In the genomic region with DNA sequence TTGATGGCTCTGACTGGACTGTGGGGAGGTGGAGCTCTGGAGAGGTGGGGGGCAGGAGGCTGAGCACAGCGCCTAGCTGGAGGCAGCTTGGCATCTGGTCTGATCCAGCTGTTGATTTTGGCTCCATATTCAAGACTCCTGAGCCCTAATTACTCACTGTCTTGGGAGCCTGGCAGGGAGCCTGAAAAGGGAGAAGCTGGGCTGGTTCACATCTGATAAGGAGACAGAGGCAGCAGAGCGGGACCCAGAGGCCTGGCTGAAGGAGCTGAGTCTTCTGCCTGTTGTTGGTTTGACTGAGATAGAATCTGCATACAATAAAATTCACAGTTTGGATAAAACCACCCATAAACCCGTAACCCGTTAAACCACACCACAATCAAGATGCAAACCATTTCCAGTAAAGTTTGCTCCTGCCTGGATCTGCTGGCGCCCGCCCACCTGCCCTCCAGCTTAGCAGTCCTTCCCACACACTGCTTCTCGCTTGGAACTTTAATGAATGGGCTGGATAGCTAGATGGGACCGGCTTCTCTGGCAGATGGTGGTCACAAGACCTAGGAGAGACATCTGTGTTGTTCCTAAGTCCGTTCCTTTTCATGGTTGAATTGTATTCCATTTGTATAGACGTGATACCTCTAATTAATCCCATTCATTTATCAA, we compare ENCODE assay signal across 8 mouse cellular contexts. TPM values are rescaled to one million over a fixed set of nuclear protein-coding genes. Genes with fewer than 3 reads are reported as not detected.
A peak's percentile ranks its signal among the peaks of the same experiment; 100 is the strongest.
DNase-seq lines count a peak whose midpoint lies in the region; ATAC-seq and TF ChIP-seq lines count a peak whose summit lies in the region.

No protein-coding gene starts in this region.

- no peaks in the 10 kb centered on the region for H3K9me3 ChIP-seq in liver, embryonic 11.5 days (ENCODE audit: control insufficient read depth, low read length)
- no peaks in the 10 kb centered on the region for H3K9me3 ChIP-seq in lung, embryonic 16.5 days (ENCODE audit: control insufficient read depth, low read length)

- H3K27ac ChIP-seq in liver, embryonic 11.5 days (ENCODE audit: low read depth, low read length): no peak overlapping the region
- H3K27ac ChIP-seq in lung, embryonic 16.5 days (ENCODE audit: low read length): peak overlapping the region; percentile 56

- H3K4me1 ChIP-seq in liver, embryonic 11.5 days (replicated peaks; ENCODE audit: control insufficient read depth, insufficient read depth, low read length): 0 out of 2 replicates have a peak, but pooled peaks cover under 1% of the 10 kb centered on the region
- peaks cover 52% of the 10 kb centered on the region for H3K4me1 ChIP-seq in lung, embryonic 16.5 days (replicated peaks; ENCODE audit: control insufficient read depth, insufficient read depth, low read length)

- no peak overlapping the region for H3K4me2 ChIP-seq in liver, embryonic 11.5 days
- H3K4me2 ChIP-seq in lung, embryonic 16.5 days (ENCODE audit: low read depth, low read length): no peak overlapping the region

- no peak for TF ChIP-seq CTCF in brain, embryonic 14.5 days (IDR thresholded peaks at IDR 0.05; ENCODE audit: borderline replicate concordance, extremely low read depth, insufficient read depth, insufficient read length)

- peak; percentile 22 for DNase-seq in liver
- DNase-seq in liver, embryonic 11.5 days (ENCODE audit: low spot score): no peak
- peak; percentile 55 for DNase-seq in brain, embryonic 14.5 days (ENCODE audit: low read depth)
- peak; percentile 42 for DNase-seq in heart, postnatal 25 days (ENCODE audit: low spot score)
- DNase-seq in urinary bladder, postnatal 25 days (ENCODE audit: low spot score): peak; percentile 60
- no peak for DNase-seq in thymus, adult 18-20 months

- no peak overlapping the region for H3K9ac ChIP-seq in liver, embryonic 11.5 days (ENCODE audit: low read depth, low read length)
- no peak overlapping the region for H3K9ac ChIP-seq in lung, embryonic 16.5 days (ENCODE audit: low read length)

- intact Hi-C loops in heart, postnatal 25 days (cut with DNase I): loop anchor here (2.0 kb wide), 1 partner anchor 54 kb away; no protein-coding TSS in a partner anchor

- no peak overlapping the region for H3K4me3 ChIP-seq in liver, embryonic 11.5 days (ENCODE audit: low read depth, low read length)
- H3K4me3 ChIP-seq in lung, embryonic 16.5 days (ENCODE audit: low read length): no peak overlapping the region

- TF ChIP-seq POLR2A in brain, embryonic 14.5 days (IDR thresholded peaks at IDR 0.05; ENCODE audit: borderline replicate concordance, extremely low read depth, insufficient read depth, insufficient read length, poor library complexity, severe bottlenecking): no peak

- H3K36me3 ChIP-seq in liver, embryonic 11.5 days (ENCODE audit: control insufficient read depth, insufficient read depth, low read length): no peaks in the 10 kb centered on the region
- no peaks in the 10 kb centered on the region for H3K36me3 ChIP-seq in lung, embryonic 16.5 days (ENCODE audit: control insufficient read depth, insufficient read depth, low read length)

- 52% methylated on average over 10 of the region's 10 CpGs for WGBS in liver, embryonic 11.5 days
- WGBS in lung, embryonic 16.5 days: 45% methylated on average over 10 of the region's 10 CpGs

- ATAC-seq in liver, embryonic 11.5 days (replicated peaks; ENCODE audit: low FRiP score): no peak
- peak; percentile 86 for ATAC-seq in lung, embryonic 16.5 days (ENCODE audit: low read depth)
- no peak for ATAC-seq in megakaryocyte, adult 5-6 weeks (ENCODE audit: poor library complexity, severe bottlenecking)

- H3K27me3 ChIP-seq in liver, embryonic 11.5 days (replicated peaks; ENCODE audit: control insufficient read depth, insufficient read depth, low read length): no peaks in the 10 kb centered on the region
- H3K27me3 ChIP-seq in lung, embryonic 16.5 days (ENCODE audit: control insufficient read depth, insufficient read depth, low read depth, low read length): no peaks in the 10 kb centered on the region

RNA-seq across cellular contexts. Expression of gene Neurl1b, which starts 46.2 kb away (rescaled TPM):
- 0.08 and 0.12 TPM in 2 replicates for polyA plus RNA-seq in liver, embryonic 11.5 days (2014; fragmentation: Nextera tagmentation; extraction: Ambion mirVana)
- 11.7 and 12.2 TPM in 2 replicates for polyA plus RNA-seq in brain, embryonic 14.5 days (2012; rRNA removed)
- total RNA-seq in heart, postnatal 25 days (2021): 1 to 10 TPM; 4.7 to 6.3 TPM
- polyA plus RNA-seq in lung, embryonic 16.5 days (2015; fragmentation: Nextera tagmentation; extraction: Ambion mirVana): 1.8 and 2.3 TPM in 2 replicates
- total RNA-seq in megakaryocyte, adult 5-6 weeks (2015): 6.8 and 8.5 TPM in 2 replicates
- total RNA-seq in megakaryocyte, adult 5-6 weeks (2017): 6.9 and 8.6 TPM in 2 replicates

Comparison
In these comparisons a context has a peak if more than half of its experiments do, and no peak if none do; other contexts are left out.
1. DNase-seq: peak in liver (single experiment), brain, embryonic 14.5 days (single experiment), heart, postnatal 25 days (single experiment) and urinary bladder, postnatal 25 days (single experiment); none in liver, embryonic 11.5 days (single experiment) and thymus, adult 18-20 months (0 of 2).